Mouse (Mus musculus) megakaryocyte, embryonic 14.5 days (primary cell): ENCODE results near the gene Zbtb21.

ENCODE experiments used
- FLI1 ChIP-seq: IDR thresholded peaks from 2 replicates; pipeline ENCODE4 v1.6.1; 2012; ENCODE audit warnings: low read length, inconsistent platforms, mixed read lengths
- GATA1 ChIP-seq: IDR thresholded peaks from 3 replicates; pipeline ENCODE4 v1.6.1; 2012; ENCODE audit warnings: mixed read lengths, low read length, inconsistent platforms, borderline replicate concordance

DNA sequence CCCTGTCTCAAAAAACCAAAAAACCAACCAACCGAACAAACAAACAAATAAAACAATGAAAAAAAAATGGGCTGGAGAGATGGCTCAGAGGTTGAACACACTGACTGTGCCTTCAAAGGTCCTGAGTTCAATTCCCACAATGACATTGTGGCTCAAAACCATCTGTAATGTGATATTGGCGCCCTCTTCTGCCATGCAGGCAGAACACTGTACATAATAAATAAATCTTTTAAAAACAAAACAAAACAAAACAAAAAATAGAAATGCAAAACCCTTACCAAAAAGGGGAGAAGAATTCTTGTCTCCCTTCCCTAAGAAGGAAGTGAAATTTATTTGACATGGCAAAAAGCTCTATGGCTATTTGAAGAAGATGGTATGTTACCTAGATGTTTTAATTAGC, 29.1 kb upstream of the Zbtb21 start:
- TF ChIP-seq GATA1 (no peak), FLI1 (no peak)
